Mouse (Mus musculus): ENCODE data around the gene Unc93a.
"Not testable (repeated sequence)": the region's sequence is repeated elsewhere in the genome, so short reads cannot be mapped to it uniquely, and the experiment has no call there.

The Unc93a gene

GRCm38 (mm10) chr17:13131710-13132109 lies at the start of gene Unc93a:
TSS of gene Unc93a (minus strand) at chr17:13131810.
- not testable (repeated sequence) for DNase-seq

- DNase-seq, result not testable (repeated sequence)
Measured at GRCm38 (mm10) chr17:13180491-13180890, 48.9 kb upstream of the Unc93a start.

GRCm38 (mm10) chr17:13179021-13179420 lies 47.4 kb upstream of the Unc93a start:
- DNase-seq, result not testable (repeated sequence)

GRCm38 (mm10) chr17:13177796-13178195 lies 46.2 kb upstream of the Unc93a start:
- DNase-seq, result not testable (repeated sequence)

GRCm38 (mm10) chr17:13175609-13176008 lies 44.0 kb upstream of the Unc93a start:
- DNase-seq, result not testable (repeated sequence)

GRCm38 (mm10) chr17:13174029-13174428 lies 42.4 kb upstream of the Unc93a start:
- DNase-seq, result peak; percentile 13

- not testable (repeated sequence) for DNase-seq
Measured at GRCm38 (mm10) chr17:13173578-13173977, 42.0 kb upstream of the Unc93a start.

GRCm38 (mm10) chr17:13146128-13146527 lies 14.5 kb upstream of the Unc93a start:
- not testable (repeated sequence) for DNase-seq

- DNase-seq, result not testable (repeated sequence)
Measured at GRCm38 (mm10) chr17:13144580-13145215, 13.1 kb upstream of the Unc93a start.

GRCm38 (mm10) chr17:13142665-13143064 lies 11.1 kb upstream of the Unc93a start:
- not testable (repeated sequence) for DNase-seq

GRCm38 (mm10) chr17:13135356-13135755 lies 3.7 kb upstream of the Unc93a start:
- DNase-seq, result not testable (repeated sequence)

- not testable (repeated sequence) for DNase-seq
Measured at GRCm38 (mm10) chr17:13132352-13132751, 742 bp upstream of the Unc93a start.

- DNase-seq, result not testable (repeated sequence)
Measured at GRCm38 (mm10) chr17:13129737-13130465, 1.7 kb downstream of the Unc93a start.

- not testable (repeated sequence) for DNase-seq
Measured at GRCm38 (mm10) chr17:13129324-13129723, 2.3 kb downstream of the Unc93a start.

GRCm38 (mm10) chr17:13124241-13124640 lies 7.4 kb downstream of the Unc93a start:
- DNase-seq, result not testable (repeated sequence)

- DNase-seq, result not testable (repeated sequence)
Measured at GRCm38 (mm10) chr17:13123308-13124038, 8.1 kb downstream of the Unc93a start.

GRCm38 (mm10) chr17:13112504-13113291 lies 18.9 kb downstream of the Unc93a start:
- not testable (repeated sequence) for DNase-seq

- not testable (repeated sequence) for DNase-seq
Measured at GRCm38 (mm10) chr17:13106563-13106962, 25.0 kb downstream of the Unc93a start.

- DNase-seq, result not testable (repeated sequence)
Measured at GRCm38 (mm10) chr17:13092960-13093359, 38.6 kb downstream of the Unc93a start.

GRCm38 (mm10) chr17:13092100-13092764 lies 39.4 kb downstream of the Unc93a start:
- not testable (repeated sequence) for DNase-seq

GRCm38 (mm10) chr17:13091510-13091909 lies 40.1 kb downstream of the Unc93a start:
- not testable (repeated sequence) for DNase-seq

- DNase-seq, result not testable (repeated sequence)
Measured at GRCm38 (mm10) chr17:13069227-13069626, 62.4 kb downstream of the Unc93a start.
